Mouse (Mus musculus): ENCODE data around the gene Mif. TPM values are rescaled to one million over a fixed set of nuclear protein-coding genes. Genes with fewer than 3 reads are reported as not detected.
A peak's percentile ranks its signal among the peaks of the same experiment; 100 is the strongest.

The Mif gene
- total and polyA plus RNA-seq, 2 experiments = 211 to 1,462 TPM

- Histone ChIP-seq H3K27me3 (ENCODE audit: control insufficient read depth, insufficient read depth, low read length) (no peaks in the 10 kb centered on the region), H3K79me2 (ENCODE audit: control insufficient read depth, insufficient read depth, low read length) (no peaks in the 10 kb centered on the region), H3K9ac (ENCODE audit: low read depth, low read length) (no peak overlapping the region), H3K36me3 (ENCODE audit: control insufficient read depth, insufficient read depth, low read length) (no peaks in the 10 kb centered on the region), H3K4me3 (ENCODE audit: insufficient read depth, low read depth, low read length) (no peak overlapping the region), H3K27ac (replicated peaks; ENCODE audit: insufficient read depth, low read depth, low read length) (no peak overlapping the region), H3K4me1 (ENCODE audit: control insufficient read depth, insufficient read depth, low read length) (peaks cover 4% of the 10 kb centered on the region)
- 80% methylated on average over 5 of the region's 5 CpGs for WGBS
- TF ChIP-seq CTCF (IDR thresholded peaks at IDR 0.05; ENCODE audit: low read depth, low read length) (no peak), POLR2A (IDR thresholded peaks at IDR 0.05; ENCODE audit: extremely low read depth, insufficient read depth, low read length) (no peak)
- no peak for DNase-seq (ENCODE audit: extremely low read depth, low read depth, low spot score)
Measured at GRCm38 (mm10) chr10:75861587-75861986, 1.5 kb upstream of the Mif start.

- H3K27ac ChIP-seq (replicated peaks; ENCODE audit: insufficient read depth, low read depth, low read length) = no peak overlapping the region
Measured at GRCm38 (mm10) chr10:75860746-75861145, 706 bp upstream of the Mif start.

DNA sequence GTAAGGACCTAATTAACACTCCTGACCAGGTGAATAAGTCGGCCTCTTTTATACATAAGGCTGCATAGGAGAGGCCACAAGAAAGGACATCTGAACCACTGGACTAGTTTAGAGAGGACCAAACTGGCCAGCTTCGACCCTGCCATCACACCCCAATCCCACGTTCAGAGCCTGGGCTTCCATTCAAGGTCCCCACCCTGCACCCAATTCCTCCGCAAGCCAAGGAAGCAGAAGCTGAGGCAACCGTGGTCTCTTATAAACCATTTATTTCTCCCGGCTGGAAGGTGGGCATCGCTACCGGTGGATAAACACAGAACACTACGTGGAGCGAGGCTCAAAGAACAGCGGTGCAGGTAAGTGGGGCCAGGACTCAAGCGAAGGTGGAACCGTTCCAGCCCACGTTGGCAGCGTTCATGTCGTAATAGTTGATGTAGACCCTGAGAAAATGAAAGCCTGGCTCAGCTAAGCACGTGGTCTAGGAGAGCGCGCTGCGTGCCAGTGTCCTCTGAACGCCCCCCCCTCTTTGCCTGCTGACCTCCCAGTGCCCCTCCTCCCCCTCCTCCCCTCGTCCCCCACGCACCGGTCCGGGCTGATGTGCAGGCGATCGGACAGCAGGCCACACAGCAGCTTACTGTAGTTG lies 813 bp downstream of the Mif start:
- Histone ChIP-seq H3K36me3 (ENCODE audit: control insufficient read depth, insufficient read depth, low read length) (no peaks in the 10 kb centered on the region), H3K9ac (ENCODE audit: low read depth, low read length) (peak overlapping the region; percentile 92), H3K27ac (replicated peaks; ENCODE audit: insufficient read depth, low read depth, low read length) (0 out of 2 replicates have a peak overlapping the region, but pooled peaks have one; percentile 89), H3K4me1 (ENCODE audit: control insufficient read depth, insufficient read depth, low read length) (peaks cover 4% of the 10 kb centered on the region), H3K27me3 (ENCODE audit: control insufficient read depth, insufficient read depth, low read length) (no peaks in the 10 kb centered on the region), H3K4me3 (ENCODE audit: insufficient read depth, low read depth, low read length) (peak overlapping the region; percentile 75), H3K79me2 (ENCODE audit: control insufficient read depth, insufficient read depth, low read length) (no peaks in the 10 kb centered on the region)
- 7% methylated on average over 24 of the region's 27 CpGs for WGBS
- TF ChIP-seq POLR2A (IDR thresholded peaks at IDR 0.05; ENCODE audit: extremely low read depth, insufficient read depth, low read length) = no peak
- peak; percentile 29 for DNase-seq (ENCODE audit: extremely low read depth, low read depth, low spot score)

More at GRCm38 (mm10) chr10:75860746-75861145, 706 bp upstream of the Mif start:
- DNase-seq (ENCODE audit: extremely low read depth, low read depth, low spot score) = no peak
- no peak for TF ChIP-seq CTCF (IDR thresholded peaks at IDR 0.05; ENCODE audit: low read depth, low read length)
- TF ChIP-seq POLR2A (IDR thresholded peaks at IDR 0.05; ENCODE audit: extremely low read depth, insufficient read depth, low read length) = no peak
- Histone ChIP-seq H3K9ac (ENCODE audit: low read depth, low read length) (no peak overlapping the region), H3K4me1 (ENCODE audit: control insufficient read depth, insufficient read depth, low read length) (peaks cover 4% of the 10 kb centered on the region), H3K27me3 (ENCODE audit: control insufficient read depth, insufficient read depth, low read length) (no peaks in the 10 kb centered on the region), H3K79me2 (ENCODE audit: control insufficient read depth, insufficient read depth, low read length) (no peaks in the 10 kb centered on the region), H3K4me3 (ENCODE audit: insufficient read depth, low read depth, low read length) (no peak overlapping the region), H3K36me3 (ENCODE audit: control insufficient read depth, insufficient read depth, low read length) (no peaks in the 10 kb centered on the region)
- 63% methylated on average over 7 of the region's 7 CpGs for WGBS

GRCm38 (mm10) chr10:75857598-75857997 lies 2.4 kb downstream of the Mif start:
- DNase-seq (ENCODE audit: extremely low read depth, low read depth, low spot score) = no peak
- Histone ChIP-seq H3K4me3 (ENCODE audit: insufficient read depth, low read depth, low read length) (no peak overlapping the region), H3K36me3 (ENCODE audit: control insufficient read depth, insufficient read depth, low read length) (no peaks in the 10 kb centered on the region), H3K27me3 (ENCODE audit: control insufficient read depth, insufficient read depth, low read length) (no peaks in the 10 kb centered on the region), H3K79me2 (ENCODE audit: control insufficient read depth, insufficient read depth, low read length) (no peaks in the 10 kb centered on the region), H3K27ac (replicated peaks; ENCODE audit: insufficient read depth, low read depth, low read length) (no peak overlapping the region), H3K4me1 (ENCODE audit: control insufficient read depth, insufficient read depth, low read length) (peaks cover 4% of the 10 kb centered on the region), H3K9ac (ENCODE audit: low read depth, low read length) (no peak overlapping the region; the same call in 1 of the 2 replicates)
- 76% methylated on average over 4 of the region's 4 CpGs for WGBS
- TF ChIP-seq CTCF (IDR thresholded peaks at IDR 0.05; ENCODE audit: low read depth, low read length) (no peak), POLR2A (IDR thresholded peaks at IDR 0.05; ENCODE audit: extremely low read depth, insufficient read depth, low read length) (no peak)

DNA sequence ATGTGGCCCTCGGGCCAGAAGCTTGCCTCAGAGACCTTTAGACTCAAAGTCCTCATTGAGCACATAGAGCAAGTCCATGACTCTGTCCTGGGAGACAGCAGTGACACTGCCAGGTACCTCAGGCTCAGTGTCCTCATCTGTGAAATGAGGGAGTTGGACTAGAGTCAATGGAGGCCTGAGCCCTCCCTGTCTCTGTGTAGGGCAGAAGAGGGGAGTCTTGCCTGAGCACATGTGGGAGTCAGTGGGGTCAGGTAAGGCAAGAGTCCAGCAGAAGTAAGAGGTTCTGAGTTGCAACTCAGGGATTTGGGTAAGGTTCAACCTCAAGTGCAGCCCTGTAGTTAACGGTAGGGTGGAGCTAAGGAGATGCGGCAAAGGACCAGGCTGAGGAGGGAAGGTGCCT lies 3.1 kb downstream of the Mif start:
- H3K4me1 ChIP-seq (ENCODE audit: control insufficient read depth, insufficient read depth, low read length) = peaks cover 4% of the 10 kb centered on the region
- DNase-seq (ENCODE audit: extremely low read depth, low read depth, low spot score) = peak; percentile 53
- 61% methylated on average over 3 of the region's 3 CpGs for WGBS

GRCm38 (mm10) chr10:75856155-75856907 lies 3.7 kb downstream of the Mif start:
- TF ChIP-seq CTCF (IDR thresholded peaks at IDR 0.05; ENCODE audit: low read depth, low read length) (no peak), POLR2A (IDR thresholded peaks at IDR 0.05; ENCODE audit: extremely low read depth, insufficient read depth, low read length) (no peak)
- H3K4me3 ChIP-seq (ENCODE audit: insufficient read depth, low read depth, low read length) = no peak overlapping the region
- H3K36me3 ChIP-seq (ENCODE audit: control insufficient read depth, insufficient read depth, low read length) = no peaks in the 10 kb centered on the region
- no peaks in the 10 kb centered on the region for H3K27me3 ChIP-seq (ENCODE audit: control insufficient read depth, insufficient read depth, low read length)
- DNase-seq (ENCODE audit: extremely low read depth, low read depth, low spot score) = no peak
- peaks cover 4% of the 10 kb centered on the region for H3K4me1 ChIP-seq (ENCODE audit: control insufficient read depth, insufficient read depth, low read length)
- H3K27ac ChIP-seq (replicated peaks; ENCODE audit: insufficient read depth, low read depth, low read length) = no peak overlapping the region
- WGBS = 91% methylated on average over 11 of the region's 11 CpGs
- no peak overlapping the region for H3K9ac ChIP-seq (ENCODE audit: low read depth, low read length)
- H3K79me2 ChIP-seq (ENCODE audit: control insufficient read depth, insufficient read depth, low read length) = no peaks in the 10 kb centered on the region

More for the DNA sequence above, 3.1 kb downstream of the Mif start:
- Histone ChIP-seq H3K27me3 (ENCODE audit: control insufficient read depth, insufficient read depth, low read length) (no peaks in the 10 kb centered on the region), H3K9ac (ENCODE audit: low read depth, low read length) (no peak overlapping the region), H3K4me3 (ENCODE audit: insufficient read depth, low read depth, low read length) (no peak overlapping the region), H3K36me3 (ENCODE audit: control insufficient read depth, insufficient read depth, low read length) (no peaks in the 10 kb centered on the region), H3K27ac (replicated peaks; ENCODE audit: insufficient read depth, low read depth, low read length) (no peak overlapping the region), H3K79me2 (ENCODE audit: control insufficient read depth, insufficient read depth, low read length) (no peaks in the 10 kb centered on the region)
- no peak for TF ChIP-seq POLR2A (IDR thresholded peaks at IDR 0.05; ENCODE audit: extremely low read depth, insufficient read depth, low read length)
- no peak for TF ChIP-seq CTCF (IDR thresholded peaks at IDR 0.05; ENCODE audit: low read depth, low read length)

Measured in liver, adult 2 months (tissue).